Comparison of ENCODE assay signal across 11 mouse cellular contexts in genomic region chr12:113276355-113276942, GRCm38 (mm10).
DNase-seq lines count a peak whose midpoint lies in the region; ATAC-seq and TF ChIP-seq lines count a peak whose summit lies in the region.
"Had no signal": no experiment of that assay in that cellular context is flagged by ENCODE, and none has a peak within 500 bp of the region (broad histone marks: within the 10 kb centered on the region; RNA-seq: fewer than 3 reads in every experiment).

No protein-coding gene starts in this region.

- no peaks in the 10 kb centered on the region for H3K36me3 ChIP-seq in kidney, postnatal 0 days (ENCODE audit: insufficient read depth, low read length)
- H3K36me3 ChIP-seq in embryonic facial prominence, embryonic 15.5 days, result no peaks in the 10 kb centered on the region
- no peaks in the 10 kb centered on the region for H3K36me3 ChIP-seq in intestine, embryonic 14.5 days (ENCODE audit: control insufficient read depth, insufficient read depth, low read length)
- no peaks in the 10 kb centered on the region for H3K36me3 ChIP-seq in midbrain, postnatal 0 days (ENCODE audit: insufficient read depth, low read length)

- no peak overlapping the region for H3K9ac ChIP-seq in kidney, postnatal 0 days (ENCODE audit: low read depth, low read length)
- H3K9ac ChIP-seq in embryonic facial prominence, embryonic 15.5 days, result no peak overlapping the region
- H3K9ac ChIP-seq in intestine, embryonic 14.5 days (ENCODE audit: low read length), result no peak overlapping the region
- no peak overlapping the region for H3K9ac ChIP-seq in midbrain, postnatal 0 days (replicated peaks; ENCODE audit: low read length, poor library complexity, severe bottlenecking)

- H3K27me3 ChIP-seq in kidney, postnatal 0 days (ENCODE audit: insufficient read depth, low read length), result no peaks in the 10 kb centered on the region
- H3K27me3 ChIP-seq in embryonic facial prominence, embryonic 15.5 days, result no peaks in the 10 kb centered on the region
- H3K27me3 ChIP-seq in intestine, embryonic 14.5 days (replicated peaks; ENCODE audit: control insufficient read depth, insufficient read depth, low read length), result no peaks in the 10 kb centered on the region
- H3K27me3 ChIP-seq in midbrain, postnatal 0 days (ENCODE audit: insufficient read depth, low read length), result no peaks in the 10 kb centered on the region

- no peak overlapping the region for H3K27ac ChIP-seq in kidney, postnatal 0 days
- H3K27ac ChIP-seq in embryonic facial prominence, embryonic 15.5 days (replicated peaks), result no peak overlapping the region
- no peak overlapping the region for H3K27ac ChIP-seq in intestine, embryonic 14.5 days (ENCODE audit: low read depth)
- H3K27ac ChIP-seq in midbrain, postnatal 0 days (ENCODE audit: low read depth, low read length), result no peak overlapping the region

- no peak overlapping the region for H3K4me2 ChIP-seq in kidney, postnatal 0 days (ENCODE audit: low read length)
- no peak overlapping the region for H3K4me2 ChIP-seq in embryonic facial prominence, embryonic 15.5 days (replicated peaks)
- no peak overlapping the region for H3K4me2 ChIP-seq in intestine, embryonic 14.5 days (ENCODE audit: low read length)
- H3K4me2 ChIP-seq in midbrain, postnatal 0 days (ENCODE audit: low read depth, low read length, poor library complexity, severe bottlenecking), result no peak overlapping the region

- DNase-seq in kidney, postnatal 0 days (ENCODE audit: low spot score), result no peak
- DNase-seq in kidney, postnatal 14 days, result no peak
- DNase-seq in intestine, embryonic 14.5 days (ENCODE audit: low spot score), result no peak
- DNase-seq in midbrain, postnatal 0 days (ENCODE audit: low spot score), result no peak
- no peak for DNase-seq in adrenal gland, adult 18-20 months (ENCODE audit: low spot score in 2 of 2)
- DNase-seq in embryo, embryonic 10 days (ENCODE audit: low spot score), result no peak
- DNase-seq: adrenal gland, postnatal 36 days; cerebellum, postnatal 10 days; right cerebral cortex, postnatal 4 days had no signal

- H3K4me3 ChIP-seq in kidney, postnatal 0 days (replicated peaks; ENCODE audit: low read depth, low read length), result no peak overlapping the region
- H3K4me3 ChIP-seq in embryonic facial prominence, embryonic 15.5 days (replicated peaks), result no peak overlapping the region
- H3K4me3 ChIP-seq in intestine, embryonic 14.5 days (ENCODE audit: low read depth, low read length), result no peak overlapping the region
- H3K4me3 ChIP-seq in midbrain, postnatal 0 days (ENCODE audit: low read depth, low read length), result no peak overlapping the region
- H3K4me3 ChIP-seq: myocyte had no signal

- H3K9me3 ChIP-seq in kidney, postnatal 0 days (replicated peaks; ENCODE audit: low read length), result no peaks in the 10 kb centered on the region
- H3K9me3 ChIP-seq in embryonic facial prominence, embryonic 15.5 days (replicated peaks), result no peaks in the 10 kb centered on the region
- H3K9me3 ChIP-seq in intestine, embryonic 14.5 days (ENCODE audit: control insufficient read depth, low read length), result no peaks in the 10 kb centered on the region
- no peaks in the 10 kb centered on the region for H3K9me3 ChIP-seq in midbrain, postnatal 0 days (ENCODE audit: low read length)

- no peak for TF ChIP-seq CTCF in kidney, postnatal 0 days (IDR thresholded peaks at IDR 0.05; ENCODE audit: low read depth)
- no peak for TF ChIP-seq CTCF in midbrain, postnatal 0 days (IDR thresholded peaks at IDR 0.05)

- H3K4me1 ChIP-seq in kidney, postnatal 0 days (replicated peaks; ENCODE audit: insufficient read depth, low read length), result no peaks in the 10 kb centered on the region
- H3K4me1 ChIP-seq in embryonic facial prominence, embryonic 15.5 days, result no peaks in the 10 kb centered on the region
- H3K4me1 ChIP-seq in intestine, embryonic 14.5 days (replicated peaks; ENCODE audit: control insufficient read depth, insufficient read depth, low read length), result no peaks in the 10 kb centered on the region
- H3K4me1 ChIP-seq in midbrain, postnatal 0 days (ENCODE audit: insufficient read depth, low read length), result no peaks in the 10 kb centered on the region

- 84% methylated on average over 1 of the region's 1 CpGs for WGBS in kidney, postnatal 0 days
- 69% methylated on average over 1 of the region's 1 CpGs for WGBS in embryonic facial prominence, embryonic 15.5 days
- 69% methylated on average over 1 of the region's 1 CpGs for WGBS in intestine, embryonic 14.5 days
- 94% methylated on average over 1 of the region's 1 CpGs for WGBS in midbrain, postnatal 0 days

- ATAC-seq in kidney, postnatal 0 days (replicated peaks; ENCODE audit: low FRiP score, low read depth), result peak; percentile 34
- 0 out of 2 replicates have a peak, but pooled peaks have one; percentile 0 for ATAC-seq in embryonic facial prominence, embryonic 15.5 days (ENCODE audit: insufficient number of reproducible peaks, low FRiP score, low TSS enrichment, low read depth)
- peak; percentile 48 for ATAC-seq in intestine, embryonic 14.5 days (replicated peaks; ENCODE audit: low FRiP score, low TSS enrichment, low read depth)
- peak; percentile 55 for ATAC-seq in midbrain, postnatal 0 days (ENCODE audit: low FRiP score)

Comparison
In these comparisons a context has a peak if more than half of its experiments do, and no peak if none do; other contexts are left out.
1. ATAC-seq: peak in every context shown above with its lines; median percentile 55 in midbrain, postnatal 0 days; 48 in intestine, embryonic 14.5 days; 34 in kidney, postnatal 0 days; 0 in embryonic facial prominence, embryonic 15.5 days.